Mouse (Mus musculus) spleen, adult 12 weeks (tissue): ENCODE data around the gene 1190007I07Rik.
A peak's percentile ranks its signal among the peaks of the same experiment; 100 is the strongest.

Experiments used
- DNase-seq: peaks from one replicate; pipeline ENCODE4 v3.0.0; 2022; ENCODE audit warnings: low spot score

The 1190007I07Rik gene

GRCm38 (mm10) chr10:82622671-82623552 lies at the start of gene 1190007I07Rik:
Gene 1190007I07Rik, minus strand, starts transcription at chr10:82623228.
- DNase-seq: peak; percentile 51

GRCm38 (mm10) chr10:82670205-82670604 lies 47.2 kb upstream of the 1190007I07Rik start:
- DNase-seq: no peak

- peak; percentile 58 for DNase-seq
Observed at GRCm38 (mm10) chr10:82666436-82667234, 43.6 kb upstream of the 1190007I07Rik start.

- DNase-seq: no peak
Observed at GRCm38 (mm10) chr10:82665951-82666350, 42.9 kb upstream of the 1190007I07Rik start.

- no peak for DNase-seq
Observed at GRCm38 (mm10) chr10:82663289-82663688, 40.3 kb upstream of the 1190007I07Rik start.

GRCm38 (mm10) chr10:82662267-82662990 lies 39.4 kb upstream of the 1190007I07Rik start:
- DNase-seq: no peak

GRCm38 (mm10) chr10:82661820-82662219 lies 38.8 kb upstream of the 1190007I07Rik start:
- no peak for DNase-seq

- DNase-seq: no peak
Observed at GRCm38 (mm10) chr10:82654581-82654980, 31.6 kb upstream of the 1190007I07Rik start.

- DNase-seq: no peak
Observed at GRCm38 (mm10) chr10:82652625-82653024, 29.6 kb upstream of the 1190007I07Rik start.

- no peak for DNase-seq
Observed at GRCm38 (mm10) chr10:82651221-82651620, 28.2 kb upstream of the 1190007I07Rik start.

GRCm38 (mm10) chr10:82647205-82647811 lies 24.3 kb upstream of the 1190007I07Rik start:
- no peak for DNase-seq

- DNase-seq: no peak
Observed at GRCm38 (mm10) chr10:82646083-82646482, 23.1 kb upstream of the 1190007I07Rik start.

GRCm38 (mm10) chr10:82641481-82641880 lies 18.5 kb upstream of the 1190007I07Rik start:
- no peak for DNase-seq

- no peak for DNase-seq
Observed at GRCm38 (mm10) chr10:82639032-82639698, 16.1 kb upstream of the 1190007I07Rik start.

GRCm38 (mm10) chr10:82636321-82636720 lies 13.3 kb upstream of the 1190007I07Rik start:
- DNase-seq: no peak

GRCm38 (mm10) chr10:82634348-82634747 lies 11.3 kb upstream of the 1190007I07Rik start:
- no peak for DNase-seq

GRCm38 (mm10) chr10:82632496-82633280 lies 9.7 kb upstream of the 1190007I07Rik start:
- no peak for DNase-seq

GRCm38 (mm10) chr10:82631133-82631532 lies 8.1 kb upstream of the 1190007I07Rik start:
- no peak for DNase-seq

- DNase-seq: no peak
Observed at GRCm38 (mm10) chr10:82630497-82630896, 7.5 kb upstream of the 1190007I07Rik start.

GRCm38 (mm10) chr10:82629586-82630255 lies 6.7 kb upstream of the 1190007I07Rik start, which contains the start of gene Tdg:
Gene Tdg, plus strand, starts transcription at chr10:82629828.
- peak; percentile 82 for DNase-seq
